In genomic region chr2:6193591-6193973, GRCm38 (mm10) we compare ENCODE assay signal across 10 mouse cellular contexts. TPM values are rescaled to one million over a fixed set of nuclear protein-coding genes. Genes with fewer than 3 reads are reported as not detected.
DNase-seq lines count a peak whose midpoint lies in the region; ATAC-seq and TF ChIP-seq lines count a peak whose summit lies in the region.
"Had no signal": no experiment of that assay in that cellular context is flagged by ENCODE, and none has a peak within 500 bp of the region (broad histone marks: within the 10 kb centered on the region; RNA-seq: fewer than 3 reads in every experiment).

No protein-coding gene starts in this region.

- no peak overlapping the region for H3K27ac ChIP-seq in kidney, postnatal 0 days
- H3K27ac ChIP-seq in lung, embryonic 16.5 days (ENCODE audit: low read length): no peak overlapping the region
- H3K27ac ChIP-seq: heart, embryonic 15.5 days had no signal

- peaks cover 5% of the 10 kb centered on the region; the same call in 1 of the 2 replicates for H3K4me1 ChIP-seq in kidney, postnatal 0 days (replicated peaks; ENCODE audit: insufficient read depth, low read length)
- peaks cover 18% of the 10 kb centered on the region for H3K4me1 ChIP-seq in lung, embryonic 16.5 days (replicated peaks; ENCODE audit: control insufficient read depth, insufficient read depth, low read length)

- ATAC-seq in kidney, postnatal 0 days (replicated peaks; ENCODE audit: low FRiP score, low read depth): no peak
- peak; percentile 78 for ATAC-seq in lung, embryonic 16.5 days (ENCODE audit: low read depth)
- ATAC-seq in megakaryocyte-erythroid progenitor cell, adult 5-6 weeks (replicated peaks; ENCODE audit: low FRiP score, low TSS enrichment, poor library complexity, severe bottlenecking): no peak

- no peaks in the 10 kb centered on the region for H3K27me3 ChIP-seq in kidney, postnatal 0 days (ENCODE audit: insufficient read depth, low read length)
- H3K27me3 ChIP-seq in lung, embryonic 16.5 days (ENCODE audit: control insufficient read depth, insufficient read depth, low read depth, low read length): no peaks in the 10 kb centered on the region
- H3K27me3 ChIP-seq: heart, embryonic 15.5 days had no signal

- WGBS in kidney, postnatal 0 days: 37% methylated on average over 10 of the region's 10 CpGs
- 39% methylated on average over 10 of the region's 10 CpGs for WGBS in lung, embryonic 16.5 days

- no peak for TF ChIP-seq CTCF in kidney, postnatal 0 days (IDR thresholded peaks at IDR 0.05; ENCODE audit: low read depth)

- H3K36me3 ChIP-seq in kidney, postnatal 0 days (ENCODE audit: insufficient read depth, low read length): no peaks in the 10 kb centered on the region
- no peaks in the 10 kb centered on the region for H3K36me3 ChIP-seq in lung, embryonic 16.5 days (ENCODE audit: control insufficient read depth, insufficient read depth, low read length)
- H3K36me3 ChIP-seq: heart, embryonic 15.5 days had no signal

- no peak overlapping the region for H3K4me3 ChIP-seq in kidney, postnatal 0 days (replicated peaks; ENCODE audit: low read depth, low read length)
- H3K4me3 ChIP-seq in lung, embryonic 16.5 days (ENCODE audit: low read length): no peak overlapping the region
- H3K4me3 ChIP-seq: heart, embryonic 15.5 days; myocyte had no signal

- no peak overlapping the region for H3K9ac ChIP-seq in kidney, postnatal 0 days (ENCODE audit: low read depth, low read length)
- no peak overlapping the region for H3K9ac ChIP-seq in lung, embryonic 16.5 days (ENCODE audit: low read length)
- H3K9ac ChIP-seq: heart, embryonic 15.5 days had no signal

- H3K9me3 ChIP-seq in kidney, postnatal 0 days (replicated peaks; ENCODE audit: low read length): no peaks in the 10 kb centered on the region
- no peaks in the 10 kb centered on the region for H3K9me3 ChIP-seq in lung, embryonic 16.5 days (ENCODE audit: control insufficient read depth, low read length)
- H3K9me3 ChIP-seq: heart, embryonic 15.5 days had no signal

- DNase-seq in adrenal gland, adult 2 months: peak; percentile 59
- DNase-seq in adrenal gland, postnatal 25 days: no peak
- DNase-seq in kidney, postnatal 0 days (ENCODE audit: low spot score): peak; percentile 24
- no peak for DNase-seq in kidney, adult 8-10 months
- peak; percentile 44 for DNase-seq in Muller cell, postnatal 12 days (ENCODE audit: inconsistent ontology term)
- no peak for DNase-seq in right cerebral cortex, postnatal 25 days

- no peak overlapping the region for H3K4me2 ChIP-seq in kidney, postnatal 0 days (ENCODE audit: low read length)
- no peak overlapping the region for H3K4me2 ChIP-seq in lung, embryonic 16.5 days (ENCODE audit: low read depth, low read length)
- H3K4me2 ChIP-seq: heart, embryonic 15.5 days had no signal

RNA-seq across cellular contexts. Expression of gene Echdc3, which starts 19.3 kb away (rescaled TPM):
- 10 to 100 TPM; 40.3 to 69.0 TPM for total RNA-seq in adrenal gland, adult 2 months (2021)
- polyA plus RNA-seq in adrenal gland, adult 2 months (2012; rRNA removed): 58.0 and 70.1 TPM in 2 replicates
- 46.5 and 70.4 TPM in 2 replicates for total RNA-seq in adrenal gland, postnatal 25 days (2021)
- 15.1 and 16.0 TPM in 2 replicates for polyA plus RNA-seq in kidney, postnatal 0 days (2015; fragmentation: Nextera tagmentation; extraction: Ambion mirVana)
- 11.1 and 15.3 TPM in 2 replicates for polyA plus RNA-seq in lung, embryonic 16.5 days (2015; fragmentation: Nextera tagmentation; extraction: Ambion mirVana)
- total RNA-seq in megakaryocyte-erythroid progenitor cell, adult 5-6 weeks (2014; fragmentation: Nextera tagmentation): 1.9 TPM in 1 of 2 replicates, not detected in the other
- 0.15 TPM in 1 of 2 replicates, not detected in the other for total RNA-seq in megakaryocyte-erythroid progenitor cell, adult 5-6 weeks (2017)

Comparison
In these comparisons a context has a peak if more than half of its experiments do, and no peak if none do; other contexts are left out.
1. DNase-seq: peak in adrenal gland, adult 2 months (single experiment), kidney, postnatal 0 days (single experiment) and Muller cell, postnatal 12 days (single experiment); none in adrenal gland, postnatal 25 days (single experiment), kidney, adult 8-10 months (0 of 2) and right cerebral cortex, postnatal 25 days (single experiment).
2. RNA of gene Echdc3, which starts 19.3 kb away (total RNA-seq): 46.5 to 70.4 TPM in adrenal gland, postnatal 25 days and 40.3 to 69.0 TPM in adrenal gland, adult 2 months; 0.15 to 1.9 TPM in megakaryocyte-erythroid progenitor cell, adult 5-6 weeks; every median in the first group is over 10 times any median in the second.